Mouse (Mus musculus) brain, adult 10 weeks (tissue): Measurements from ENCODE around the gene S100a4. TPM values are rescaled to one million over a fixed set of nuclear protein-coding genes. Genes with fewer than 3 reads are reported as not detected.

Experiments
- polyA plus RNA-seq: library from polyadenylated mRNA; stranded (reverse); fragments of 350-450 nt; fragmentation: Illumina TruSeq; extraction: RNeasy Lipid Tissue Mini Kit (QIAGEN cat#74804); gene quantifications from one replicate; pipeline ENCODE4 v1.2.3, GENCODE M21; 2015; ENCODE audit warnings: low read depth, low replicate concordance

Gene S100a4
- 12.5 TPM for polyA plus RNA-seq

GRCm38 (mm10) chr3:90603623-90604022 is at the start of gene S100a4:
TSS of gene S100a4 (plus strand) at chr3:90603771.

GRCm38 (mm10) chr3:90560008-90560628 is 43.5 kb upstream of the S100a4 start, which contains the start of gene S100a3:
TSS of gene S100a3 (plus strand) at chr3:90560578.

GRCm38 (mm10) chr3:90589947-90590346 is 13.6 kb upstream of the S100a4 start, which contains the start of gene S100a2:
TSS of gene S100a2 (plus strand) at chr3:90590247.

GRCm38 (mm10) chr3:90601486-90602110 is 2.0 kb upstream of the S100a4 start, which contains the start of gene Gm42674:
TSS of gene Gm42674 (plus strand) at chr3:90601904.

GRCm38 (mm10) chr3:90608223-90608622 is 4.7 kb downstream of the S100a4 start, which contains the start of gene S100a5:
TSS of gene S100a5 (plus strand) at chr3:90608523.

GRCm38 (mm10) chr3:90612728-90613291 is 9.2 kb downstream of the S100a4 start, which contains the start of gene S100a6:
TSS of gene S100a6 (plus strand) at chr3:90612882.

GRCm38 (mm10) chr3:90653717-90654116 is 50.1 kb downstream of the S100a4 start, which contains the start of gene S100a7a:
TSS of gene S100a7a (plus strand) at chr3:90654017.

Other genes with a start within 250 kb of the S100a4 start
- gene Slc27a3, start 213.8 kb upstream of the S100a4 start, polyA plus RNA-seq = 5.1 TPM
- 40.2 TPM for gene Ints3, start 170.1 kb upstream of the S100a4 start, polyA plus RNA-seq
- gene Npr1, start 137.9 kb upstream of the S100a4 start, polyA plus RNA-seq = 2.9 TPM
- 126 TPM for gene Ilf2, start 127.6 kb upstream of the S100a4 start, polyA plus RNA-seq
- 69.1 TPM for gene Snapin, start 112.7 kb upstream of the S100a4 start, polyA plus RNA-seq
- 185 TPM for gene Chtop, start 94.3 kb upstream of the S100a4 start, polyA plus RNA-seq
- 248 TPM for gene S100a1, start 89.4 kb upstream of the S100a4 start, polyA plus RNA-seq
- gene S100a13, start 89.3 kb upstream of the S100a4 start, polyA plus RNA-seq = 69.5 TPM
- gene S100a14, start 76.9 kb upstream of the S100a4 start, polyA plus RNA-seq = not detected
- gene S100a16, start 66.5 kb upstream of the S100a4 start, polyA plus RNA-seq = 176 TPM
- gene S100a3, start 43.2 kb upstream of the S100a4 start, polyA plus RNA-seq = 2.3 TPM
- gene S100a2, start 13.5 kb upstream of the S100a4 start, polyA plus RNA-seq = not detected
- gene Gm42674, start 1.9 kb upstream of the S100a4 start, polyA plus RNA-seq = not detected
- not detected for gene S100a5, start 4.8 kb downstream of the S100a4 start, polyA plus RNA-seq
- 43.2 TPM for gene S100a6, start 9.1 kb downstream of the S100a4 start, polyA plus RNA-seq
- not detected for gene S100a7a, start 50.2 kb downstream of the S100a4 start, polyA plus RNA-seq
- gene S100a8, start 65.2 kb downstream of the S100a4 start, polyA plus RNA-seq = 4.9 TPM
- 7.0 TPM for gene S100a9, start 92.0 kb downstream of the S100a4 start, polyA plus RNA-seq
- not detected for gene Pglyrp4, start 123.1 kb downstream of the S100a4 start, polyA plus RNA-seq
- not detected for gene Gm5849, start 174.1 kb downstream of the S100a4 start, polyA plus RNA-seq